Mouse (Mus musculus) lung, embryonic 14.5 days (tissue): Measurements from ENCODE around the gene Ces1b. TPM values are rescaled to one million over a fixed set of nuclear protein-coding genes. Genes with fewer than 3 reads are reported as not detected.

Source experiments
- ATAC-seq: fragments of 200-750 bp; cut with Nextera tagmentation; 2 replicates; pipeline ENCODE4 v1.8.0; 2017; ENCODE audit warnings: mild to moderate bottlenecking, moderate TSS enrichment, moderate library complexity; ENCODE audit not compliant: insufficient read depth
- DNase-seq: peaks from one replicate; pipeline ENCODE4 v3.0.0-alpha.2; 2015
- H3K27ac ChIP-seq: fragments of 300-500 bp; sonication (generic); 2 replicates; pipeline ENCODE4 v1.5.1; 2014; ENCODE audit warnings: low read depth, mild to moderate bottlenecking, moderate library complexity
- H3K27me3 ChIP-seq: fragments of 300-500 bp; sonication (generic); 2 replicates; pipeline ENCODE4 v1.6.1; 2014; ENCODE audit warnings: low read length, control low read depth; ENCODE audit not compliant: insufficient read depth
- H3K36me3 ChIP-seq: fragments of 300-500 bp; sonication (generic); 2 replicates; pipeline ENCODE4 v1.6.1; 2014; ENCODE audit warnings: control low read depth; ENCODE audit not compliant: insufficient read depth
- H3K4me1 ChIP-seq: fragments of 300-500 bp; sonication (generic); 2 replicates; pipeline ENCODE4 v1.6.1; 2014; ENCODE audit warnings: antibody characterized with exemption, control low read depth; ENCODE audit not compliant: insufficient read depth
- H3K4me2 ChIP-seq: fragments of 300-500 bp; sonication (generic); 2 replicates; pipeline ENCODE4 v1.6.1; 2014; ENCODE audit warnings: mild to moderate bottlenecking
- H3K4me3 ChIP-seq: fragments of 300-500 bp; sonication (generic); 2 replicates; pipeline ENCODE4 v1.5.1; 2014; ENCODE audit warnings: low read depth, low read length
- H3K9ac ChIP-seq: fragments of 300-500 bp; sonication (generic); 2 replicates; pipeline ENCODE4 v1.6.1; 2014
- H3K9me3 ChIP-seq: fragments of 300-500 bp; sonication (generic); 2 replicates; pipeline ENCODE4 v1.6.1; 2016; ENCODE audit warnings: low read depth, low read length, control low read depth
- CTCF ChIP-seq: IDR thresholded peaks from 2 replicates; pipeline ENCODE4 v1.5.1; 2016; ENCODE audit warnings: antibody characterized with exemption, low read depth
- WGBS: fragments of 180-500 bp; shearing (Covaris S2); extraction: QIAGEN DNeasy Blood & Tissue Kit; methylation state at CpG from one replicate; pipeline ENCODE4 v1.1.7; 2014; 5-methylcytosine and 5-hydroxymethylcytosine counted together
- polyA plus RNA-seq: library from polyadenylated mRNA; unstranded; fragments of >200 nt; fragmentation: Nextera tagmentation; extraction: Ambion mirVana; gene quantifications from 2 replicates; pipeline ENCODE4 v1.2.1, GENCODE M21; 2014

The Ces1b gene
- polyA plus RNA-seq, 1 experiment from 2014 or later: not detected

- H3K4me1 ChIP-seq: no peaks in the 10 kb centered on the region
- no peaks in the 10 kb centered on the region for H3K27me3 ChIP-seq
- ATAC-seq (no peak), DNase-seq (no peak)
- no peak overlapping the region for H3K4me3 ChIP-seq
- H3K9me3 ChIP-seq: no peaks in the 10 kb centered on the region
- H3K36me3 ChIP-seq: no peaks in the 10 kb centered on the region
- no peak overlapping the region for H3K27ac ChIP-seq
- 55% methylated on average over 3 of the region's 3 CpGs for WGBS
- no peak for TF ChIP-seq CTCF
- no peak overlapping the region for H3K9ac ChIP-seq
- no peak overlapping the region for H3K4me2 ChIP-seq
Observed at GRCm38 (mm10) chr8:93063416-93064117, 16.2 kb downstream of the Ces1b start.

DNA sequence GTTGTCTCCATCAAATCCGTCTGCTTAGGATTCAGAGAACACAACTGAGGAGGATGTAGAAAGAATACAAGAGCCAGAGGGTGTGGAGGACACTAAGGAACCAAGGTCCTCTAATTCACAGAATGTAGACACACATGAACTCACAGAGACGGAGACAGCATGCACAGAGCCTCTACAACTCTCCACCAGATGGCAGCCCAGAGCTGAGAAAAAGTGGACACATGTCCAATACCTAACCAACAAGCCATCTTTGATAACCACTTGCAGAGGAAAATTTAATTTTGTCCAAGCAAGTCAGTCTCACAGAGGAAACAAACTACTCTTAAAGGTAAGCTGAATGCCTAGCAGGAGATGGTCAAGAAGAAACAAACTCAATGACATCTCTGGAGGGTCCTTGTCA, 20.6 kb downstream of the Ces1b start:
- Histone ChIP-seq H3K27ac (no peak overlapping the region), H3K36me3 (no peaks in the 10 kb centered on the region), H3K27me3 (no peaks in the 10 kb centered on the region), H3K9me3 (no peaks in the 10 kb centered on the region), H3K4me1 (no peaks in the 10 kb centered on the region), H3K4me2 (no peak overlapping the region), H3K4me3 (no peak overlapping the region), H3K9ac (no peak overlapping the region)
- ATAC-seq (no peak), DNase-seq (peak; percentile 91)
- peak; percentile 86 for TF ChIP-seq CTCF
- WGBS: 9% methylated on average over 2 of the region's 2 CpGs

DNA sequence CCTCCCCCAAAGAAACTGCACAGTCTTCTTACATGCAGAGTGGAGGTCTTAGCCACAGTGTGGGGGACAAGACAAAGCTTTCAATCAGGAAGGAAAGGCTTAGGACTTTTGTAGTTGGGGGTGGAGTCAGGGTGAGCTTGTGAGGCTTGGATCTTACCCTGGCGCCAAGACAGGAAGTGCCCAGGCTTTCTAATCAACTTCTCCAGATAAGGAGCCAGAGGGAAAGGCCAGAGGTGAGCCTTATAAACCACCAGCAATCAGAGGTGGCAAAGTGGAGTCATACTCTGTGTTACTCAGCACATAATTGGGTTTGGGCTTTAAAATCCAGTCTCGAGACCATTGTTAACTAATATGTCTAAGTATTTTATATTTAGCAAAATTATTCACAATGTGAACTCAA, 24.6 kb downstream of the Ces1b start:
- Histone ChIP-seq H3K4me1 (no peaks in the 10 kb centered on the region), H3K4me3 (no peak overlapping the region), H3K27ac (no peak overlapping the region), H3K9me3 (no peaks in the 10 kb centered on the region), H3K9ac (no peak overlapping the region), H3K4me2 (no peak overlapping the region), H3K36me3 (no peaks in the 10 kb centered on the region), H3K27me3 (no peaks in the 10 kb centered on the region)
- WGBS: 30% methylated on average over 2 of the region's 2 CpGs
- TF ChIP-seq CTCF: no peak
- no peak for ATAC-seq
- peak; percentile 24 for DNase-seq

GRCm38 (mm10) chr8:93048510-93049416, 31.1 kb downstream of the Ces1b start:
- H3K4me2 ChIP-seq: no peak overlapping the region
- H3K4me1 ChIP-seq: no peaks in the 10 kb centered on the region; the same call in 1 of the 2 replicates
- TF ChIP-seq CTCF: peak; percentile 47
- no peak for ATAC-seq
- no peaks in the 10 kb centered on the region for H3K36me3 ChIP-seq
- no peak overlapping the region for H3K27ac ChIP-seq
- H3K27me3 ChIP-seq: no peaks in the 10 kb centered on the region
- no peak overlapping the region for H3K4me3 ChIP-seq
- DNase-seq: peak; percentile 44
- 40% methylated on average over 4 of the region's 4 CpGs for WGBS
- H3K9ac ChIP-seq: no peak overlapping the region
- H3K9me3 ChIP-seq: no peaks in the 10 kb centered on the region

DNA sequence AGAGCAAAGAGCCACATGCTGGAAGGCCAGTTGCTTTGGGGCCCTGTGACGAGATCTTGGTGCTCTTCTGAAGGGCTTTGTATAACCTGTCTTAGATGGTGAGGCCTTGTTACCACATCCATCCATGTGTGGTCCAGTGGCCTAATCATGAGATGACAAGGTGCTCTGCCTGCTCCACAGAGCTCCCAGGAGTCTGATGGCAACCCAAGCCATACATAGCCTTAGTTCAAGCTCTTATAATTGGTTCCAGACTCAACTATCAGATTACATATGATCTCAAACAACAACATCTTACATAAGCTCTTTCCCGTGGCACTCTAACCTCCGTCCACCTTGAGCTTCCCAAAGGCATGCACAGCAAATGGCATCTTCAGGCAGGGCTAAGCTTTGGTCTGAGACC, 31.7 kb downstream of the Ces1b start, which contains the start of gene Ces1a:
TSS of gene Ces1a (minus strand) at position 101 of the 400 bp plus-strand sequence.
- Histone ChIP-seq H3K4me3 (no peak within 1 kb of the TSS), H3K9ac (no peak within 1 kb of the TSS), H3K4me1 (no peaks in the 10 kb centered on the region; the same call in 1 of the 2 replicates), H3K27me3 (no peaks in the 10 kb centered on the region), H3K27ac (no peak within 1 kb of the TSS), H3K9me3 (no peaks in the 10 kb centered on the region), H3K4me2 (no peak within 1 kb of the TSS), H3K36me3 (no peaks in the 10 kb centered on the region)
- WGBS: 72% methylated on average over 3 of the region's 3 CpGs
- DNase-seq (no peak), ATAC-seq (no peak)
- no peak for TF ChIP-seq CTCF

DNA sequence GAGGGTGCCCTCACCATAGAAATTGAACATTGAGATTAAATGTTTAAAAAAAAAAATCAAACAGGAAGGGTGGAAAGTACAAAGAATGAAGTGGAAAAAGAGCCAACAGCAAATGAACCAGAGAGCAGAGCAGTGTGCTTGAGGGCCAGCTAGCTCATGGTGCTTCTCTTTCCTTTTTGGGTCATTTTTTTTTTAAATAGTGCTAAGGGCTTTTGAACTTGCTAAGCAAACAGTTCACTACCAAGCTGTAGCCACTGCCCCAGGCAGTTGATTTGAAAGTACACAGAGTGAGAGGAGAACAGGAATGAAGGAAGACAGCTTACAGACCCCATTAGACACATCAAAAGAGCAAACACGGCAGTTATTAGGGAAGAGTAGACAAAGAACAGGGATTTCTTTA, 36.7 kb downstream of the Ces1b start:
- DNase-seq (peak; percentile 36), ATAC-seq (no peak)
- Histone ChIP-seq H3K9ac (no peak overlapping the region), H3K27me3 (no peaks in the 10 kb centered on the region), H3K4me1 (0 out of 2 replicates have a peak, but pooled peaks cover 3% of the 10 kb centered on the region), H3K36me3 (no peaks in the 10 kb centered on the region), H3K27ac (peak overlapping the region; percentile 59), H3K4me2 (no peak overlapping the region), H3K9me3 (no peaks in the 10 kb centered on the region), H3K4me3 (no peak overlapping the region)
- WGBS: 8% methylated on average over 1 of the region's 1 CpGs
- TF ChIP-seq CTCF: no peak
